Mouse (Mus musculus) T-helper 2 cell (primary cell): ENCODE data around the gene Evi5.

Experiments used
- in situ Hi-C: fragments of 300-600 bp; cut with MboI, MseI; formaldehyde crosslinking; loops from one replicate; pipeline ENCODE4 v1.15.1; 2025; ENCODE audit warnings: high pct_unique_total_duplicates

Evi5 gene

DNA sequence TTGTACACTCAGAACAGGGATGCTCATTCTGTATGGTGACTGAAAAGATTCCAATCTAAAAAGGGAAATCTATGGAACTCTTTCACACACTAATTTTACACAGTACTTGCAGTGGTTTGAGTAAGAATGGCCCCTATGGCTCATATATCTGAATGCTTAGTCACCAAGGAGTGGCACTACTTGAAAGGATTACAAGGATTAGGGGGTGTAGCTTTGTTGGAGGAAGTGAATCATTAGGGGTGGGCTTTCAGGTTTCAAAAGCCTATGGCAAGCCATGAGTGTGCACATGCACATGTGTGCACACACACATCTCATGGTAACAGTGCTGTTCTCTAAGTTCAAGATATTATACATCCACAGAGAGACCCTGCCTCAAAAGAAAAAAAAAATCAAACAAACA lies 72.3 kb downstream of the Evi5 start:
- in situ Hi-C loops = no loop called here

DNA sequence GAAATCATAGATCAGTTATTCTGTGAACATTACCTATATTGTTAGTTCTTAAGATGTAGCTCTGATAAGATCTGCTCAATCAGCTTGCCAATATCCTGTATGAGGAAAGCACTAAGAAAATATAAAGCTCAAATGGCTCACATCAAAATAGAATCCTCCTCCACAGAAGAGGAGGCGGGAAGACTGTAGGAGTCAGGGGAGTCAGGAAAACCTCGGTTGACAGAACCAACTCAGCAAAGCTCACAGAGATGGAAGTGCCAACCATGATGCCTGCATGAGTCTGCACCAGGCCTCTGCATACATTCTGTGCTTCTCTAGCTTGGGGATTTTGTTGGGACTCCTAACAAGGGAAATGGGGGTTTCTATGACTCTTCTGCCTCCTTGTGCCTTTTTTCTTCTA lies 73.7 kb downstream of the Evi5 start:
- in situ Hi-C loops = no loop called here

GRCm38 (mm10) chr5:107798290-107798689 lies 76.6 kb downstream of the Evi5 start:
- in situ Hi-C loops = loop anchor here (10.0 kb wide), 1 partner anchor 183 kb away; no protein-coding TSS in a partner anchor

- in situ Hi-C loops = loop anchor here (10.0 kb wide), 1 partner anchor 179 kb away; no protein-coding TSS in a partner anchor
These were observed 81.0 kb downstream of the Evi5 start for GRCm38 (mm10) chr5:107793927-107794326.

- in situ Hi-C loops = loop anchor here (10.0 kb wide), 1 partner anchor 178 kb away; no protein-coding TSS in a partner anchor
These were observed 81.6 kb downstream of the Evi5 start for GRCm38 (mm10) chr5:107793258-107793657.

GRCm38 (mm10) chr5:107792516-107792915 lies 82.4 kb downstream of the Evi5 start:
- in situ Hi-C loops = loop anchor here (10.0 kb wide), 1 partner anchor 178 kb away; no protein-coding TSS in a partner anchor

DNA sequence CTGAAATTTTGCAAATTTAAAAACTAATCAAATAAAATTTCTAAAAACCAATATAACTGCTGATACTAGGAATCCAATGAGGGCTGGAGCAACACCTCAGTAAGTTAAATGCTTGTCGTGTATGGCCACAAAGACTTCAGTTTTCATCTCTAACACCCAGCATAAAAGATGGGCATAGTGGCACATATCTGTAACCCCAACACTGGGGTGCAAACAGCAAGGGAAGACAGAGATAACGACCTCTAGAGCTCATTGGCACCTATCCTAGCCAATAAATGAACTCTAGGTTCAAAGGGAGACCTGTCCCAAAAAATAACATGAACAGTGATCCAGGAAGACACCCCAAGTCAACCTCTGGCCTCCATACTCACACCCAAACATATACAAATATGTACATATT lies 82.9 kb downstream of the Evi5 start:
- in situ Hi-C loops = loop anchor here (10.0 kb wide), 1 partner anchor 177 kb away; no protein-coding TSS in a partner anchor

DNA sequence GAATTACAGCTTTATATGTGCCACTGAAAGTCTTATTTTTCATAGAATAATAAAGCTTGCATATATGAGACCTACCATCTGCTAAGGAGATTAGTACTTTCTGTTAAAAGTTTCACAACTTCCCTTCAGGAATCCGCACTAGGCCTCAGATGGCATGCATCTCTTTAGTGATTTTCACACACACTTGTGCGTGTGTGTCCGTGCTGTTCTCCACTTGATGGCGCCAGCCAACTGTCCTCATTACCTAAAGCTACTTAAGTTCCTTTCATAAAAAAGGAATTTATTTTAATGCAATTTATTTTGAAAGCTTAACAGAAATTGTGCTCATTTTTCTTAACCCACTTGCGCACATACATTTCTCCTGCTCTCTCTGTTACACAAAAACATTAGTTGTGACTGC lies 85.4 kb downstream of the Evi5 start:
- in situ Hi-C loops = no loop called here

DNA sequence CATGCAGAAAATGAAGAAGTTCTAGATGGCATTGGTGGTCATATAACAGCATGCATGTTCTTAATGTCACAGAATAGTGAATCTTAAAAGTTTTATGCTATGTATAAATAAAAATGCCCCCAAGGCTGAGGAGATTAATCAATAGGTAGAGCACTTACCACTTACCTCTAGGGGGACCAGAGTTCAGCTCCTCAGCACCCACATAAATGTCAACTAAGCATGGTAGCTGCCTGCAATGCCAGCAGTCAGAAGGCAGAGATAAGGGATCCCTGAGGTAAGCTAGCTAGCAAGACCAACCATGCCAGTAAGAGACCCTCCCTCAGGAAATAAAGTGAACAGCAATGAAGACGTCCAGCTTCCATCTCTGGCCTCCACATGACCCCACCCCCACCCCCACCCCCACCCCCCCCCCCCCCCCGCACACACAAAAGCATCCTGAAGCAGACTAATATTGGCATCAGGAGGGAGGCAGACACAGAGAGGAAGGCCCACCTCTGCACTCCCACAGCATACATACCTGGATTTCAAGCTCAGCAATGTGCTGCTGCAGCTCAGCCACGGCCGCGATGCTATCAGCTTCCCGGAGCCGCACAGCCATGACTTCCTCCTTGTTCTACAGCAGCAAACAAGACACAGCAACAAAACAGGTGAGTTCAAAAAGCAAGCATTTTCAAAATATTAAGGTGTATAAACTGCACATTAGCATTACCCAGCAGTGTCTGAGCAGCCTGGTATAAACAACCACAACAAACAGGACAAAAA lies 87.0 kb downstream of the Evi5 start:
- in situ Hi-C loops = no loop called here

- in situ Hi-C loops = no loop called here
These were observed 92.5 kb downstream of the Evi5 start for GRCm38 (mm10) chr5:107782360-107782759.

- in situ Hi-C loops = no loop called here
These were observed 96.1 kb downstream of the Evi5 start for GRCm38 (mm10) chr5:107778763-107779162.

DNA sequence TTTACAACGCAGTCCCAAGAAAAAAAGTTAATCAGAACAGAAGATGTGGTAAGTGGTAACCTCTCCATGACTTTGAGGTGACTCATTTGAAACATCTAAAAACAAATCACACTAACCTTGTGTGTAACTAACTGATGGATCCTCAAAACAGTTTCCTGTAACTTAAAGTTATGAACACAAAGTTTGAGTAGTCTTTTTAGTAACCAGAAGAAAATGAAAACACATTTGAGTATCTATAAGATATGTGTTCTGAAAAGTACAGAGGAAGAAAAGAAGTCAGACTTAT lies 97.4 kb downstream of the Evi5 start:
- in situ Hi-C loops = no loop called here

DNA sequence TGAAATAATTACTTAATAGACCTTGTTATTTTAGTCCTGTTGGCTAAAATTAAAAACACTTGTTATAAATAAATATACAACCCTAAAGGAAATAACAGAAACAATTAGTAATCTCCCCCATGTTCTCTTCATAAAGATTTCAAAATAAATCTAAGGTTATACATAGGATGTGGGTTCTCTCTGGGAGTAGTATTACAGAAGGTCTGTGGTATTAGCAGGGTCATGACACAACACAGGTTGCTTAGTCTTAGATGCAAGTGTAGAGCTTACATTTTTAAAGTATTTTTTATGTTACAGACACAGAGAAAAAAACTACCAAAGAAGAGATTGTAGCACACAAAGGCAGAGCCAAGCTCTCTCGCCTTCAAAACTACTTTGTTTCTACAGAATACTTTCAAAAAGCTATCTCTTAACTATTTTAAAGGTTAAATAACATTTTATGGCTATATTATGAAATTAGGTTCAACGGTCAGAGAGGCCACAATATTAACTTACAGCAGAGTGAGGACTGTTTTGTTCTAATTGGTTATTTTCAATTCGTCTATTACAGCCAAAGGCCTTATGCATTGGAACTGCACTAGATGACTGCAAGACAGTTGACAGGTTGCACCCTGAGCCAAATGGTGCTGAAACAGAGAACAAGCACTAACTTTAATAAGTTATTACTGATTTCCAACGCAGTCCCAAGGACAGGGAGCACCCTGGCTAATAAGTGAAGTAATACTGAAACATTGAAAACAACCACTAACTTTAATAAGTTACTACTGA lies 97.9 kb downstream of the Evi5 start:
- in situ Hi-C loops = no loop called here

GRCm38 (mm10) chr5:107775875-107776274 lies 99.0 kb downstream of the Evi5 start:
- in situ Hi-C loops = no loop called here

DNA sequence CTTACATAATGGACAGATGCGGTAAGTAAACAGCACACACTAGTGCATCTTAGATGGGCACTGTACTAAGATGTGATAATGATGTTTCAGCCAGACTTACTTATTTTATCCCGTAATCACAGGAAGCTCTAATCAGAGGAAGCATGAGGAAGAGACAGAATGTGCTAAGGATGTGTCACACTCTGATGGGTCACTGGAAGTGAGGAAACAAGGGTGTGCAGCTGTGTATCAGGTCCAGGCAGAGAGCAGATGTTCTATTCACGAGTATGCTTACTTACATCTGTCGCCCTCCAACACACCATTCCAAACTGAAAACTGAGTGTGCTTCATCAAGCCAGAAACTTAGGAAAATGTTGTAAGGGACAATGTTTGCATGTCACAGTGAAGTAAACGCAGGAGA lies 102.9 kb downstream of the Evi5 start:
- in situ Hi-C loops = no loop called here

- in situ Hi-C loops = no loop called here
These were observed 106.7 kb downstream of the Evi5 start for GRCm38 (mm10) chr5:107768224-107768623.

DNA sequence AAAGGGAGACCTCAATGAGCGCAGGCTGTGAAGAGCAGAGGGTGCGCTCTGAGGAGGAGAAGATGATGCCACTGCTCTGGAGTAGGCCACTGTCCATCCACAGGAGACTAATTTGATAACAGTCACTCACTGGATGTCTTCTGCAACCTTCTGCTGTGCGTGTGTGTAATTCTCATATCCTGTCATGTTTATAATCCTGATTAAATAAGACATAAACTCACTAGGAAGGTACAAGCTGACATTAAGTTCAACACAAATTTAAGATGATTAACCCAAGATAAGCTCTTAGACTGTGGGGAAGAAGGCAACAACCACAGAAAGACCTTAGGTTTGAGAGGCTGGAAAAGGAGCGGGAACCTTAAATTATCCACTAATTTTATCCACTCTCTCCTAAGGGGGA lies 109.0 kb downstream of the Evi5 start:
- in situ Hi-C loops = no loop called here

GRCm38 (mm10) chr5:107764486-107764885 lies 110.4 kb downstream of the Evi5 start:
- in situ Hi-C loops = no loop called here

- in situ Hi-C loops = no loop called here
These were observed 111.2 kb downstream of the Evi5 start for GRCm38 (mm10) chr5:107763674-107764073.

DNA sequence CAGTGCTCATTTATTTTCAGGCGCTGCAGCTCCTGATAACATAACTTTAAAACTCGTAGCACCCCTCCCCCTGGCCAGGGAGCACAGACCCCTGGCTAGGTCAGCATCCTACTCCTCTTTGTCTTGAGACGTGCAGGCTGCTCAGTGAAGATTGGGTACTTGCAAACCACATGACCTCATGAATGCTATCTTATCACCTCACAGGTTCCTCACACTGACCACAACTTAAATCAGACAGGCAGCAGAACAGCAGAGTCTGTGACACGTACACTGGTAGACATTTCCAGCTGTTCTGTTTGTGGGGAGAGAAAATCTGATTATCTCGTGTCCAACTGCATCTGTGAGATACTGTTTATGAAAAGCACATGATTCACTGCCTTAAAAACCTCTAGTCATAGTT lies 115.8 kb downstream of the Evi5 start:
- in situ Hi-C loops = loop anchor here (5.0 to 10.0 kb wide), 2 partner anchors 37 to 216 kb away; no protein-coding TSS in a partner anchor

- in situ Hi-C loops = loop anchor here (5.0 to 10.0 kb wide), 2 partner anchors 34 to 219 kb away; no protein-coding TSS in a partner anchor
These were observed 118.8 kb downstream of the Evi5 start for GRCm38 (mm10) chr5:107756072-107756471.

- in situ Hi-C loops = loop anchor here (5.0 to 10.0 kb wide), 2 partner anchors 32 to 220 kb away; no protein-coding TSS in a partner anchor
These were observed 120.2 kb downstream of the Evi5 start for GRCm38 (mm10) chr5:107754740-107755139.

- in situ Hi-C loops = loop anchor here (10.0 kb wide), 1 partner anchor 221 kb away; no protein-coding TSS in a partner anchor
These were observed 121.3 kb downstream of the Evi5 start for GRCm38 (mm10) chr5:107753656-107754055.
